Mouse (Mus musculus) megakaryocyte, embryonic 14.5 days (primary cell): ENCODE results near the gene Sun1.

Experiments used
- FLI1 ChIP-seq: IDR thresholded peaks from 2 replicates; pipeline ENCODE4 v1.6.1; 2012; ENCODE audit warnings: low read length, inconsistent platforms, mixed read lengths
- GATA1 ChIP-seq: IDR thresholded peaks from 3 replicates; pipeline ENCODE4 v1.6.1; 2012; ENCODE audit warnings: mixed read lengths, low read length, inconsistent platforms, borderline replicate concordance

GRCm38 (mm10) chr5:139237436-139237835 lies 37.0 kb downstream of the Sun1 start:
- no peak for TF ChIP-seq GATA1
- no peak for TF ChIP-seq FLI1
